Mouse (Mus musculus): ENCODE data around the gene Olig1. TPM values are rescaled to one million over a fixed set of nuclear protein-coding genes. Genes with fewer than 3 reads are reported as not detected.

Gene Olig1
- polyA plus RNA-seq (2014; fragmentation: Nextera tagmentation; extraction: Ambion mirVana) = 0.31 and 0.45 TPM in 2 replicates

DNA sequence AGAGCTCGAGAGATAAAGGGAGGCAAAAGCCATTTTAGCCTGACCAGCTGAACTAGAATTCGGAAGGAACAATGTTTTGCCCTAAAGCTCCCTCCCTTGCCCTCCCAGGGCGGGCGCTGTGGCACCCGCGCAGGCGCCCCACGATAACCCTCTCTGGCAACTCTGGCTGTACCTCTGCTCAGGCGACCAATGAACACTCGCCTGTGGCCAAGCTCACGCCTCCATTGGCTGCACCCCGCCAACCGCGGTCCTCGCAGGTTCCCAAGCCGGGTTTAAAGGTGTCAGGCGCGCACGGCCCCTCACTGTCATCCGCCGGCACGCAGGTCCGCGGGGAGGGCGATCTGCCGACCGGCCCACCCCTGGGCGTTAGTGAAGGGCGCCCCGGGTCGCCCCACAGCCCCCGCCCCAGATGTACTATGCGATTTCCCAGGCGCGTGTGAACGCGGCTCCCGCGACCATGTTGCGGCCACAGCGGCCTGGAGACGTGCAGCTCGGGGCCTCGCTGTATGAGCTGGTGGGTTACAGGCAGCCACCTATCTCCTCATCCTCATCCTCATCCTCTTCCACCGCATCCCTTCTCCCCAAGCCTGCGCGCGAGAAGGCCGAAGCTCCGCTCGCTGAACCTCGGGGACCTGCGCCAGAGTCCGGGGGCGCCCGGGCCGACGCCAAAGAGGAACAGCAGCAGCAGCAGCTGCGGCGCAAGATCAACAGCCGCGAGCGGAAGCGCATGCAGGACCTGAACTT is at the start of gene Olig1:
Gene Olig1, plus strand, starts transcription at position 305 of the 744 bp plus-strand sequence.
- H3K4me1 ChIP-seq (ENCODE audit: control insufficient read depth, insufficient read depth, low read length) = peaks cover 4% of the 10 kb centered on the region; the same call in 1 of the 2 replicates
- H3K9ac ChIP-seq (ENCODE audit: low read length) = no peak within 1 kb of the TSS
- peak within 1 kb of the TSS; percentile 37 for H3K4me3 ChIP-seq (ENCODE audit: low read depth, low read length)
- H3K36me3 ChIP-seq (ENCODE audit: control insufficient read depth, insufficient read depth, low read length) = no peaks in the 10 kb centered on the region
- DNase-seq (ENCODE audit: low spot score) (peak; percentile 73), ATAC-seq (ENCODE audit: insufficient read depth, low FRiP score, low TSS enrichment) (peak; percentile 83; the same call in 1 of the 2 replicates)
- peaks cover 91% of the 10 kb centered on the region for H3K27me3 ChIP-seq (ENCODE audit: control insufficient read depth, insufficient read depth, low read length)
- no peak within 1 kb of the TSS for H3K27ac ChIP-seq (ENCODE audit: low read depth, low read length)
- no peaks in the 10 kb centered on the region for H3K9me3 ChIP-seq (ENCODE audit: control insufficient read depth, low read length)
- peak within 1 kb of the TSS; percentile 65 for H3K4me2 ChIP-seq (ENCODE audit: low read depth)
- under 1% methylated on average over 63 of the region's 64 CpGs for WGBS

DNA sequence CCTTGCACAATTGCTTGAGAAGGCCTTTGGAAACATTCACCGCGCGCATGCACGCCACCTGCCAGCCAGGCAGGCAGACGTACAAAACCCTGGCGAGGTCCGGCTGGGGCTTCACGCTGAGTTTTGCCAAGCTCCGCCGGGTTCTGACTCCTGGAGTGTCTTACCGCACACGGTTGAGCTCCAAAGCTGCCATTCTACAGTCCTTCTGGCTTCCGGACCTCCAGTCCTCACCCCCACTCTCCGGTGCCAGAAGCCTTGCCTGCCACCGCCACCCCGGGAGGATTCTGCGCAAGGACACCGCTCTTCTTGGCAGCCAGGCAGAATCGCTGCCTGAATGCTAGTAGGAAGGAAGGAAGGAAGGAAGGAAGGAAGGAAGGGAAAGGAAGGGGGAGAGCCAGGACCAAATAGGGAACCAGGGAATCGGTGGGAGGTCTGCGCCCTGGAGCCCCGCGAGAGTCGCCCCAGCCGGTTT is 47.4 kb upstream of the Olig1 start:
- peaks cover 10% of the 10 kb centered on the region; the same call in 1 of the 2 replicates for H3K4me1 ChIP-seq (ENCODE audit: control insufficient read depth, insufficient read depth, low read length)
- H3K4me3 ChIP-seq (ENCODE audit: low read depth, low read length) = 0 out of 2 replicates have a peak overlapping the region, but pooled peaks have one; percentile 4
- peaks cover 4% of the 10 kb centered on the region; the same call in 1 of the 2 replicates for H3K9me3 ChIP-seq (ENCODE audit: control insufficient read depth, low read length)
- under 1% methylated on average over 25 of the region's 25 CpGs for WGBS
- no peak overlapping the region for H3K9ac ChIP-seq (ENCODE audit: low read length)
- ATAC-seq (ENCODE audit: insufficient read depth, low FRiP score, low TSS enrichment) (no peak), DNase-seq (ENCODE audit: low spot score) (peak; percentile 46)
- H3K27ac ChIP-seq (ENCODE audit: low read depth, low read length) = no peak overlapping the region
- H3K36me3 ChIP-seq (ENCODE audit: control insufficient read depth, insufficient read depth, low read length) = no peaks in the 10 kb centered on the region
- H3K4me2 ChIP-seq (ENCODE audit: low read depth) = peak overlapping the region; percentile 20; the same call in 1 of the 2 replicates
- peaks cover 99% of the 10 kb centered on the region for H3K27me3 ChIP-seq (ENCODE audit: control insufficient read depth, insufficient read depth, low read length)

DNA sequence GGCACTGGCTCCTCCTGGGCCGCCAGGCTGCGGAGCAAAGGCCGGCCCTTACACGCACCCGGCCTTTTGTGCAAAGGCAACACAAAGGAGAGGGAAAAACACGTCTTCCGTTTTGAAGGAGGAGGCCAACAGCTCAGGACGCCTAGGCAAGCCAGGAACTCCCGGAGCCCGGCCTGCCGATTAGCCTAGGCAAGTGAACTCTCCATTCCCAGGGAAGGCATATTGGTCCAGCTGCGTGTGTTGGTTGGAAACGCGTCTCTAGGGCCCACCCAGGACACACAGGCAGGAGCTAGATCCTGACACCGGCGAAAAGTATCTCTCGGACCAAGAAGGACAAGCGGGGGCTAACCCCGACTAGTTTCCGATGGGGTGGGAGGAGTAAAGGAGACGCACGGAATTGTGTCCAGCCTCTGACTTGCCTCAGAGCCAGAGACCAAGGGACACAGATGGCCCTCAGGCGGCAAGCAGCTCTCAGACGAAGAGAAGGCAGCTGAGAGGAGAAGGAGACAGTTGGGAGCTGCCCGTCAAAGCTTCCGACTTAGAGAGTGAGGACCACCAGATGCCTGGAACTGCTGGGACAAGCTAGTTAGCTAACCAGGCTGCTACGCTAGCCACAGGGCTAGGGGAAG is 46.8 kb upstream of the Olig1 start:
- Histone ChIP-seq H3K4me1 (ENCODE audit: control insufficient read depth, insufficient read depth, low read length) (peaks cover 10% of the 10 kb centered on the region; the same call in 1 of the 2 replicates), H3K9ac (ENCODE audit: low read length) (no peak overlapping the region), H3K4me3 (ENCODE audit: low read depth, low read length) (no peak overlapping the region), H3K36me3 (ENCODE audit: control insufficient read depth, insufficient read depth, low read length) (no peaks in the 10 kb centered on the region), H3K9me3 (ENCODE audit: control insufficient read depth, low read length) (peaks cover 4% of the 10 kb centered on the region; the same call in 1 of the 2 replicates), H3K4me2 (ENCODE audit: low read depth) (peak overlapping the region; percentile 20), H3K27me3 (ENCODE audit: control insufficient read depth, insufficient read depth, low read length) (peaks cover 99% of the 10 kb centered on the region), H3K27ac (ENCODE audit: low read depth, low read length) (no peak overlapping the region)
- ATAC-seq (ENCODE audit: insufficient read depth, low FRiP score, low TSS enrichment) (no peak), DNase-seq (ENCODE audit: low spot score) (peak; percentile 57)
- under 1% methylated on average over 27 of the region's 27 CpGs for WGBS

DNA sequence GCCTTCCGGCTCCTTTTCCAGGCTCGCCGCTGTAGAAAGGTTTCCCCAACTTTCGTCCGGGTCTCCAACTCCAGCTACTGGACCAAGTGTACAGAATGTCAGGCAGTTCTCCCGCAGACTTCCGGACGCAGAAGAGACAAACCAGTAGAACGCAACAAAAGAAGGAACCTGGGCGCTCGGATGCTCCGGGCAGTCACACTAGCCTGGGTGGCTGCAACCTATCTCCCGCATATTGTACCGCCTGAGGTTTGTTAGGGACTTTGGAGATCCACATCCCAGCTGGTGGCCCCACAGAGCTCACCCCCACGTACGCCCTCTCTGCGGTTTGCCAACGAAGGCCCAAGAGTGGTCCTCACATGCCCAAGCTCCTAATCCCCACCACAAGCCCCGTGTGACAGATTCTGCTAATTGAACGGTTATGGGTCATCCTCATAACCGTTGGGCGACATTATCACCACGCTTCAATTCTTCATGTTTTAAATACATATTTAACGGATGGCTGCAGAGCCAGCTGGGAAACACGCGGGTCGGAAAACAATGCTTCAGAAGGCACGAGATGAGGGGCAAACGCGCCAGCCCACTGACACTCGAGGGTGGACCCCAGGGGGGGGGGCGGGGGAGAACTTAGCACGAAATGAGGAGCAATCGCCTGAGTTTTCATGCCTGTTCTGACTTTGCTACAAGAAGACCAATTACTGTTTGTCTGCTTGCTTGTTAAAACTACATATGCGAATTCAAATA is 46.1 kb upstream of the Olig1 start:
- no peak overlapping the region for H3K9ac ChIP-seq (ENCODE audit: low read length)
- peaks cover 10% of the 10 kb centered on the region; the same call in 1 of the 2 replicates for H3K4me1 ChIP-seq (ENCODE audit: control insufficient read depth, insufficient read depth, low read length)
- no peaks in the 10 kb centered on the region for H3K36me3 ChIP-seq (ENCODE audit: control insufficient read depth, insufficient read depth, low read length)
- ATAC-seq (ENCODE audit: insufficient read depth, low FRiP score, low TSS enrichment) (no peak), DNase-seq (ENCODE audit: low spot score) (peak; percentile 47)
- H3K27ac ChIP-seq (ENCODE audit: low read depth, low read length) = no peak overlapping the region
- peak overlapping the region; percentile 3; the same call in 1 of the 2 replicates for H3K4me2 ChIP-seq (ENCODE audit: low read depth)
- no peak overlapping the region for H3K4me3 ChIP-seq (ENCODE audit: low read depth, low read length)
- H3K27me3 ChIP-seq (ENCODE audit: control insufficient read depth, insufficient read depth, low read length) = peaks cover 100% of the 10 kb centered on the region
- WGBS = 2% methylated on average over 35 of the region's 35 CpGs
- no peaks in the 10 kb centered on the region for H3K9me3 ChIP-seq (ENCODE audit: control insufficient read depth, low read length)

DNA sequence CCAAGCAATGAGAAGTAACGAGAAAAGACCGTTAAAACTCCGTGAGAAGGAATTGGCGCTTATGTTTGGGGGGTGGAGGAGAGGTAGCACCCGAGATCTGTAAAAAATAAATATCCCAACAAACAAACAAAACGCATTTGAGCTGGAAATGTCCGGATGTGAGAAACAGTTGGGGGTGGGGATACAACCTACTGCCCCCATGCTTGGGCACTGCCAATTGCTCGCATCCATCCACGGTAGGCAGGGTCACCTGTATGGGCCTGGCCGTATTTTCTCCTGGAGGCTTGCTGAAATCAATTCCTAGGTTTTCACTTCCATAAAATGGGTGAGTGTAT is 45.5 kb upstream of the Olig1 start:
- Histone ChIP-seq H3K4me1 (ENCODE audit: control insufficient read depth, insufficient read depth, low read length) (peaks cover 10% of the 10 kb centered on the region; the same call in 1 of the 2 replicates), H3K36me3 (ENCODE audit: control insufficient read depth, insufficient read depth, low read length) (no peaks in the 10 kb centered on the region), H3K27ac (ENCODE audit: low read depth, low read length) (no peak overlapping the region), H3K4me3 (ENCODE audit: low read depth, low read length) (no peak overlapping the region), H3K4me2 (ENCODE audit: low read depth) (no peak overlapping the region), H3K27me3 (ENCODE audit: control insufficient read depth, insufficient read depth, low read length) (peaks cover 100% of the 10 kb centered on the region), H3K9me3 (ENCODE audit: control insufficient read depth, low read length) (no peaks in the 10 kb centered on the region), H3K9ac (ENCODE audit: low read length) (no peak overlapping the region)
- no peak for DNase-seq (ENCODE audit: low spot score)
- WGBS = 4% methylated on average over 10 of the region's 10 CpGs
- no peak for ATAC-seq (ENCODE audit: insufficient read depth, low FRiP score, low TSS enrichment)

DNA sequence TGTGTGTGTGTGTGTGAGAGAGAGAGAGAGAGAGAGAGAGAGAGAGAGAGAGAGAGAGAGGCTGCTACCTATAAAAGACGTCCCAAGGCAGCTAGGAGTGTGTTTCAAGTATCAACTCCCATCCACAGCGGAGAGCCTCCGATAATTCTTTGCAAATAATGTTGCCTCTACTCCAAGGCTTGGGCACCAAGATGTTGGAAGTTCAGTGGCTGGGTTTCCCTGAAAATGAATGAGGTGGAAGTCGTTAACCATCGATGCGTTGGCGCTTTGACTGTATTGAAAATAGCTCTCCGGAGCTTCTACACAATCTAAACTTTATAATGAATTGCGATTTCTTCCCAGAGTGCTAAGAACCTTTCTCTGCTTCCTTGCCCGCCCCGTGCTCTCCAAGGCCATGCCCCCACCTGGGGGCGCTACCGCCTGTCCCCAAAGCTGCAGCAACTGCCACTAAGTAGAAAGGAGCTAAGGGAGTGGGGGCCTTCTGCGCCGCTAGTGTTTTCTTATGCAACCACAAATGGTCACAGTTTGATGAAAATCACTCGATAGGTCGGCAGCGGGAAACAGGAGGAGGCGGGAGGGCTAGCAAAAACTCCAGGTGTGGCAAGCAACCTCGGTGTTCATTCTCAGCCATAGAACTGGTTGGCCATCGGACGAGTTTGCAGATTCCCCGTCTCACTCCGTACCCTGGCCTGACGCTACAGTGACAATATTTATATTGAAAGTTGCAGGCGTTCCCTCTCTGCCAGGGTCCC is 44.9 kb upstream of the Olig1 start:
- Histone ChIP-seq H3K27ac (ENCODE audit: low read depth, low read length) (no peak overlapping the region), H3K9ac (ENCODE audit: low read length) (no peak overlapping the region), H3K4me2 (ENCODE audit: low read depth) (peak overlapping the region; percentile 14; the same call in 1 of the 2 replicates), H3K9me3 (ENCODE audit: control insufficient read depth, low read length) (no peaks in the 10 kb centered on the region), H3K4me3 (ENCODE audit: low read depth, low read length) (peak overlapping the region; percentile 1; the same call in 1 of the 2 replicates), H3K4me1 (ENCODE audit: control insufficient read depth, insufficient read depth, low read length) (peaks cover 10% of the 10 kb centered on the region; the same call in 1 of the 2 replicates), H3K27me3 (ENCODE audit: control insufficient read depth, insufficient read depth, low read length) (peaks cover 100% of the 10 kb centered on the region), H3K36me3 (ENCODE audit: control insufficient read depth, insufficient read depth, low read length) (no peaks in the 10 kb centered on the region)
- DNase-seq (ENCODE audit: low spot score) = peak; percentile 64
- no peak for ATAC-seq (ENCODE audit: insufficient read depth, low FRiP score, low TSS enrichment)
- WGBS = under 1% methylated on average over 26 of the region's 26 CpGs

DNA sequence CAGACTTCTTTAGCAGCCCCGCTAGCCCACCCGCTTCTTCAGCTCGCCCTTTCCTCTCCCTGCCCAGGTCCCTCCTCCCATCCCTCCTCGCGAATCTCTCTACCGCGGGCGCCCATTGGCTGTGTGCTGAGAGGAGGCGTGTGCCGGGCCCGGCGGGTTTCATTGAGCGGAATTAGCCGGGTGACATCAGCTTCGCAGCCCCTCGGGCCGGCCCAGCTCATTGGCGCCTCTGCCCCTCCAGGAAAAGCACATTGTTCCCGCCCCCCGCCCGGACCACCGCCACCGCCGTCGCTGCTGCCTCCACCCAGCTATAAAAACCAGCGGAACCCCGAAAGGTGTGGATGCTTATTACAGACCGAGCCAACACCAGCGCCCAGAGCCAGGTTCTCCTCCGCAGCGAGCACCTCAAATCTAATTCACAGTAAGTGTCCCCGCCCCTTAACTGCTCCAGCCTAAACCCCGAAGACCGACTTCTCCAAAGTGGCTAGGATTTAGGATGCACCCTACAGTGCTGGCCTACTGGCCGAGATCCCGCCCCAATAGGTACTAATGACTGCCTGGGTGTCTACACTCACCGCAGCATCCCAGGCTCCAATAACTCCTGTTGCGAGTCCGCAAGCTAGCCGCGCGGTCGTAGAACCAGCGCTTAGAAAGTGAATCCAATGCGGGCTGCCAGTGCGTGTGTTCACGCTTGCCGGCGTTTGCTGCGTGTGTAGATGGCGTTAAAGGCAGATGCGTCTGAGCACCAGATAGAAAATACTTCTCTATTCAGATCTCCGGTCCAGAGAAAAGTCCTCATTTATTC is 44.1 kb upstream of the Olig1 start, which contains the start of gene Olig2:
Gene Olig2, plus strand, starts transcription at position 225 of the 805 bp plus-strand sequence.
- H3K4me1 ChIP-seq (ENCODE audit: control insufficient read depth, insufficient read depth, low read length) = peaks cover 10% of the 10 kb centered on the region; the same call in 1 of the 2 replicates

More for the DNA sequence above, 44.1 kb upstream of the Olig1 start, which contains the start of gene Olig2:
- peak; percentile 82 for ATAC-seq (ENCODE audit: insufficient read depth, low FRiP score, low TSS enrichment)
- Histone ChIP-seq H3K9me3 (ENCODE audit: control insufficient read depth, low read length) (no peaks in the 10 kb centered on the region), H3K4me2 (ENCODE audit: low read depth) (peak within 1 kb of the TSS; percentile 19; the same call in 1 of the 2 replicates), H3K4me3 (ENCODE audit: low read depth, low read length) (peak within 1 kb of the TSS; percentile 12; the same call in 1 of the 2 replicates), H3K36me3 (ENCODE audit: control insufficient read depth, insufficient read depth, low read length) (no peaks in the 10 kb centered on the region), H3K9ac (ENCODE audit: low read length) (no peak within 1 kb of the TSS), H3K27ac (ENCODE audit: low read depth, low read length) (no peak within 1 kb of the TSS), H3K27me3 (ENCODE audit: control insufficient read depth, insufficient read depth, low read length) (peaks cover 99% of the 10 kb centered on the region)
- WGBS = under 1% methylated on average over 53 of the region's 53 CpGs
- peak; percentile 76 for DNase-seq (ENCODE audit: low spot score)

Data from neural tube, embryonic 11.5 days (tissue).